Mouse (Mus musculus): ENCODE results near the gene Rap1a.
"Not testable (repeated sequence)": the region's sequence is repeated elsewhere in the genome, so short reads cannot be mapped to it uniquely, and the experiment has no call there.

Rap1a gene

GRCm38 (mm10) chr3:105717856-105718555 is 83.1 kb downstream of the Rap1a start:
- DNase-seq (ENCODE audit: low read depth, low spot score), result peak; percentile 24

DNA sequence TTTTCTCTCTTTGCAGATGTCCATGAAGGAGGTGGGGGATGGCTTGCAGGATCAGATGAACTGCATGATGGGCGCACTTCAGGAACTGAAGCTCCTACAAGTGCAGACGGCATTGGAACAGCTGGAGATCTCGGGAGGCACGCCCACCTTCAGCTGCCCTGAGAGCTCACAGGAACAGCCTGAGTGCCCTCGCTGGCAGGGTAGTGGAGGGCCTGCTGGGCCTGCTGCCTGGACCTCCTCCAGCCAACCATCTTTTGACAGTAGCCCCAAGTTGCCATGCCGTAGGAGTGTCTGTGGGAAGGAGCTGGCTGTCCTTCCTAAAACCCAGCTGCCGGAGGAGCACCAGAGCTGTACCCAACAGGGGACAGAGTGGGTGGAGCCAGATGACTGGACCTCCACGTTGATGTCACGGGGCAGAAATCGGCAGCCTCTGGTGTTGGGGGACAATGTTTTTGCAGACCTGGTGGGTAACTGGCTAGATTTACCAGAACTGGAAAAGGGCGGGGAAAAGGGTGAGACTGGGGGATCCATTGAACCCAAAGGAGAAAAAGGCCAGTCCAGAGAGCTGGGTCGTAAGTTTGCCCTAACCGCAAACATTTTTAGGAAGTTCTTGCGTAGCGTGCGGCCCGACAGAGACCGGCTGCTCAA is 84.7 kb downstream of the Rap1a start:
- no peak for DNase-seq (ENCODE audit: low read depth, low spot score)

DNA sequence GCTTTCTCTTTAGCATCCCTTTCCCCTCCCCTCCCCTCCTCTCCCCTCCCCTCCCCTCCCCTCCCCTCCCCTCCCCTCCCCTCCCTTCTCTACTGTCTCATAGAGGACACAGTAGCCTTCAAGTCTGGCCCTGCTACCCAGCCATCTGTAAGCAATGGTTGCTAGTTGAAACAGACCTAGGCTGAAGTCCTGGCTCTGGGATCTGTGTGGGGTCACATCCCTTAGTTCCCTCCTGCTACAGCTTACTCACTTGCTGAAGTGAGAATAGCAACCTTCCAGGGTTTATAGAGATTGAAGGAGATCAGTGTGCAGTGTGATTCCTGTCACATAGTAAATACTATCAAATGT is 86.3 kb downstream of the Rap1a start:
- DNase-seq (ENCODE audit: low read depth, low spot score), result no peak

- peak; percentile 62 for DNase-seq (ENCODE audit: low read depth, low spot score)
These were observed 86.9 kb downstream of the Rap1a start for GRCm38 (mm10) chr3:105714091-105714819.

- DNase-seq (ENCODE audit: low read depth, low spot score), result no peak
These were observed 88.3 kb downstream of the Rap1a start for GRCm38 (mm10) chr3:105712827-105713226.

DNA sequence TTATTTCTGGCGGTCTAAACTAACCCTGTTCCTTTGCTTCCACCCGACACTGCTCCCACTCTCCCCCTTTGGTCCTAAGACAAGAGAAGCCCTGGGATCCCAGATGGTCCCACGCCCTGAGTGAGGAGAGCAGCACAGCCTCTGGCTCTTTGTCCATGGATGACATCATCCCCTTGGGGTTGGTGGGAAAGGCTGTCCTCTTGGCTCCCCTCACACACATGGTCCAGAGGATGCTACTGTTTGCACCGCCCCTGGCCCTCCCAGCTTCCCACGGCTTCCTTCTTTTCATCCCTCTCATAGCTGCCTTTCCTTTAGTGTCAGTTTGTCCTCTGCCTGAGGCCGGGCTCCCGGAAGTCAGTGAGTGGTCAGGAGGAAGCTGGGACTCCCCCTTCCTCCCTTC is 89.4 kb downstream of the Rap1a start:
- no peak for DNase-seq (ENCODE audit: low read depth, low spot score)

GRCm38 (mm10) chr3:105710246-105710645 is 90.9 kb downstream of the Rap1a start:
- no peak for DNase-seq (ENCODE audit: low read depth, low spot score)

GRCm38 (mm10) chr3:105707590-105707989 is 93.5 kb downstream of the Rap1a start:
- DNase-seq (ENCODE audit: low read depth, low spot score), result no peak

DNA sequence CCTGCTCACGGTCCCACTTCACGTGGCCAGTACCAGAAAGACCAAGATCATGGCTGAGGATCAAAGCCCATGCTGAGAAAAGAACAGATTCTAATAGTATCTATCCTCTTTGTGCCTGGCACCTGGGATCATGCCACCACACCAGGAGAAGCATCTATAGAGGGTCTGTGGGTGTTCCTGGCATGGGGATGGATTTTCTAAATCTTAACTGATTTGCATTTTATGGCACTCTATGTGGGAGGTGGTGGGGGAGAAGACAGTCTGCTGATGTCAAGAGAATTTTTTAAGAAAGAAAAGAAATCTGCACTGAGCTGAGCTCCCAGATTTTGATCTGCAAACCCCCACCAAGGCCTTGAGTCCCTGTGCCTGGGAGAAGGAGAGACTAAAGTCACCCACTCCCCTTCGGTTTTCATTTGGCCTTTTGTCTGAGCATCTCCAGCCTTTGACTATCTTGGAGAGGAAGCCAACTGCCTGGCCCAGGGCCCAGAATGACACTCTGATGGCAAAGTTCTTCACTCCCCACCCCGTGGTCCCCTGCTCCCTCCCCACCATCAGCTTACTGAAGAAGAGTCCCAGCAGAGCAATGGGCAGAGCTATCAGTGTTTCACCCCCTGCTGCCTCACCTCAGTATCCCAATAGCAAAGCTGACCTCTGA is 94.6 kb downstream of the Rap1a start:
- no peak for DNase-seq (ENCODE audit: low read depth, low spot score)

DNA sequence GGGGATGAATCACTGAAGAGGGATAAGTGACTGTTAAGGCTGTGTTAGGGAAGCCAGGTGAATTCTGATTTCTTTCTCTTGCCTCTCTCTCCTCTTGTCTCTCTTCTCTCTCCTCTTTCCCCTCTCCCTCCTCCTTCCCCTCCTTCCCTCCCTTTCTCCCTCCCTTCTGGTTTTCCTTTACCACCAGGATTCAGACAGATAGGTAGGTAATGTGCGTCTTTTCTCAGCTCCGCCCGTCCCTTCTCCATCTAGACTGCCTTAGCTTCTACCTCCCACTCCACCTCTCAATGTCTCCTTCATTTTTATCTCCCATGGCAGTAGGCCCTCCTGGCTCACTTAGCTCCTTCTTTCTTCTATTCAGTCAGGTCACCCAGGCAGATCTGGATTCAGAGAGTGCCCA is 95.6 kb downstream of the Rap1a start:
- DNase-seq (ENCODE audit: low read depth, low spot score), result no peak

DNA sequence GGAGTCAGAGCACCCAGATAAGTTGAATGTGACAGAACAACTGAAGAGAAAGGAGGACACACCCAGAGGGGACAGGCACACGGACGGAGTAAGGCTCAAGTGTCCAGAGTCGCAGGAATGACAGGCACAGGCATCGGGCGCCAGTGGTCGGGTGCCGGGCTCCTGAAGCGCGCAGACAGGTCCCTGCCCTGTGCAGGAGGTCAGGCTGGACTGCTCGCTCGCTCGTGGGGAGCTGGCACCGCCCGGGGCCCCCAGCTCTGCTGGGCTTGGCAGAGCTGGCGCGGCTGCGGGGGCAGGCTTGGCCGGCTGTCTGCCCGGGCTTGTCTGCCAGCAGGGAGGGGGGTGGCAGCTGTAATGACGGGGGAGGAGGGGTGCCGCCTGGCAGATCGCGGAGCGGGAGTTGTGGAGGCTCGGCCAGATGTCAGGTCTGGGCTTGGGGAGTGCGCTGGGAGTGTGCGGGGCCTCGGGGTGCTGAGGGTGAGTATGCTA is 96.0 kb downstream of the Rap1a start:
- no peak for DNase-seq (ENCODE audit: low read depth, low spot score)

- DNase-seq (ENCODE audit: low read depth, low spot score), result peak; percentile 89
These were observed 96.8 kb downstream of the Rap1a start, which contains the start of gene Inka2 for GRCm38 (mm10) chr3:105704031-105705008. Inka2 (plus strand) TSS chr3:105704599.

DNA sequence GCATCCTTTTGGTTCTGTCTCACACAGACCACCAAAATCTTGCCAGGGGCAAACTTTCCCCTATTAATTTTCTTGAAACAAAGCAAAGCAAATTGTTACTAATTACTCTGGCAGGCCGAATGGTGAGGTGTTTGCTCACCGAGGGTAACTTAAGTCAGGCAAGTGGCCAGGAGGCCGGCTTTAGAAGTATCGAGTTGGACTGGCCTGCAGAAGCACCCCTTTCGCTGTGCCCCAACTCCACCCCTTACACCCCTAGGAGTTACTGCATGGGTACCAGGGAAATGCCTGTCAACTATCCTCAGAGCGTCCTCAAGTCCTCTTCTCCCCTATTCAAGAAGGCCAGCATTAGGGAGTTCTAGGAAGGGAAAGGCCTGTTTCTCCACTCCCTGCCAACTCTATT is 97.6 kb downstream of the Rap1a start:
- no peak for DNase-seq (ENCODE audit: low read depth, low spot score)

- no peak for DNase-seq (ENCODE audit: low read depth, low spot score)
These were observed 99.7 kb downstream of the Rap1a start for GRCm38 (mm10) chr3:105701399-105701798.

DNA sequence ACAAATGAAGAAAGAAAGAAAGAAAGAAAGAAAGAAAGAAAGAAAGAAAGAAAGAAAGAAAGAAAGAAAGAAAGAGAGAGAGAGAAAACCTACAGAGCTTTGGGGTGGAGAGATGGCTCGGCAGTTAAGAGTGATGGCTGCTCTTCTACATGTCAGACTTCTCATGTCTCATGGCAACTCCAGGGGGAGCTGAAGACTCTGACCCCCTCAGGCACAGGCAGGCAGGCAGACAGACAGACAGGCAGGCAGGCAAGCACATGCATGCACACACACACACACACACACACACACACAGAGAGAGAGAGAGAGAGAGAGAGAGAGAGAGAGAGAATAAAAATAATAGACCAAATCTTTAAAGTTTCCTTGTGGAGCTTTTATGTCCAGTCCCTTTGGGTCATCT is 100.3 kb downstream of the Rap1a start:
- not testable (repeated sequence) for DNase-seq (ENCODE audit: low read depth, low spot score)

DNA sequence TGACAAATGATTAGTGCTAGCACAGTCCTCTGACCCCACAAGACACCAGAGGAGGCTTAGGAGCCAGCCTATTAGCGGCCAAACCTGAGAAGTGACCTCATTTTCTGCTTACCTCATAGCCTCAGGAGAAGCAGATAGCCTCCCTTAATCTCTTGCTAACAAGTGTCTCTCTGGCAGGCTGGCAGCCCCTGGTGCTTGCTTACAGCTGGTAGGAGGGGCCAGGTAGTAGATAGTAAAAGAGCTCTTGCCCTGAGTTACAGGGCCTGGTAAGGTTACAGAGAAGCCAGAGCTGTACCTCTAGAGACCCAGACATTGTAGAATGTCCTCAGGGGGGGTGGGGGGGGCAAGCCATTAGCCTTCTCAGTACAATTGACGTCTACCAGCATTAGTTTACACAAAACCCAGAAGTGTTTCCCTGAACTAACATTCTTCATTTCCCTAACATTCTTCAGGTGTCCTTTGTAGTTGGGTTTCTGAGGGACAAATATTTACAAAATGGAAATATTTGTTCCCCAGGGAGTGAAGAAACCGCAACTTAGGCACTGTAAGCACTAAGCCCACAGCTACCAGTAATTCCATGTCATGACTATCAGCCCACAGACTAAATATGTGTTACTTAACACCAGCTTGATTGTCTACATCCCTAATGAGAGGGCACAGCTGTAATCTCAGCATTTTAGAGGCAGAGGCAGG is 101.7 kb downstream of the Rap1a start:
- DNase-seq (ENCODE audit: low read depth, low spot score), result no peak

- DNase-seq (ENCODE audit: low read depth, low spot score), result no peak
These were observed 102.8 kb downstream of the Rap1a start for GRCm38 (mm10) chr3:105698311-105698710.

- no peak for DNase-seq (ENCODE audit: low read depth, low spot score)
These were observed 104.0 kb downstream of the Rap1a start for GRCm38 (mm10) chr3:105697148-105697441.

DNA sequence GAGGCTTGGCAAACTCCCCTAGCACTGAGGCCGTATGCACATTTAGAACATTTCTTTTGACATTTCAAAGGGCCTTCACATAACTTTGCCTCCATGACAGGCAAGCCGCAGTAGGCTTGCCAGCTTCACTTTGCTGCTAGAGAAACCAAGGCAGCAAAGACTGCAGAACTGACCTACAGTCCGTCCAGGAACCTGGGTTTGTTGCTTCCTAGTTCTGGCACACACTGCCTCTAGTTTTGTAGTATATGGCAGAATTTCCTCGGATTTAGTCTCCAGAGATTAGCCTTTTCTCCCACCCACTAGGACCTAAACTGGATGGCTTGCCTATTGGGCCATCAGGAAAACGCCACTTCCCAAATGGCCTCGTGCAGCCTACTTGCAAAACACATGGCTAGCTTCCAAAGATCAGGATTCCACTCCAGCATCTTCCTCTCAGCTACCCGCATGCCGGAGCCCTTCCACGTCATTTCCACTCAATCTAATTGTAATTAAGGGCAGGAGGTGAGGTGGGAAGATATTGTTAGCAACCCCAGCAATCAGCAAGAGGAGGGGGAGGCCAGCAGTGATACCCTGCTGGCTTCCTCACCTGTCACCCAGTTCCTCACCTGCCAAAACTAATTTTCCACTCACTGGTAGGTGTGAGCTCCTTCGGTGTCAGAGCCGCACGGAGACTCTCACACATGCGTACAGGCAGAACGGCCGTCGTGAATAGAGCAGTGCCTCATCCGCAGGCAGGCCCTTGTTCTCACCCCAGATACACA is 104.6 kb downstream of the Rap1a start:
- DNase-seq (ENCODE audit: low read depth, low spot score), result no peak

Data from forelimb bud, embryonic 11.5 days (tissue).